Mouse (Mus musculus) kidney, embryonic 16.5 days (tissue): ENCODE measurements around the gene Pigp. TPM values are rescaled to one million over a fixed set of nuclear protein-coding genes. Genes with fewer than 3 reads are reported as not detected.

Experiments
- ATAC-seq: fragments of 200-750 bp; cut with Nextera tagmentation; 2 replicates; pipeline ENCODE4 v1.8.0; 2017; ENCODE audit warnings: moderate TSS enrichment; ENCODE audit not compliant: low FRiP score, low TSS enrichment
- H3K27ac ChIP-seq: fragments of 300-500 bp; sonication (generic); 2 replicates; pipeline ENCODE4 v1.5.1; 2014; ENCODE audit warnings: low read length
- H3K27me3 ChIP-seq: fragments of 300-500 bp; sonication (generic); 2 replicates; pipeline ENCODE4 v1.6.1; 2014; ENCODE audit warnings: low read length, control low read depth, mixed read lengths; ENCODE audit not compliant: insufficient read depth
- H3K36me3 ChIP-seq: fragments of 300-500 bp; sonication (generic); 2 replicates; pipeline ENCODE4 v1.6.1; 2014; ENCODE audit warnings: low read length, control low read depth, mixed read lengths; ENCODE audit not compliant: insufficient read depth
- H3K4me1 ChIP-seq: fragments of 300-500 bp; sonication (generic); 2 replicates; pipeline ENCODE4 v1.6.1; 2014; ENCODE audit warnings: low read length, control low read depth, mixed read lengths; ENCODE audit not compliant: insufficient read depth
- H3K4me2 ChIP-seq: fragments of 300-500 bp; sonication (generic); replicated peaks from 2 replicates; pipeline ENCODE4 v1.6.1; 2014; ENCODE audit warnings: low read depth, low read length
- H3K4me3 ChIP-seq: fragments of 300-500 bp; sonication (generic); 2 replicates; pipeline ENCODE4 v1.5.1; 2014; ENCODE audit warnings: mild to moderate bottlenecking, low read length
- H3K9ac ChIP-seq: fragments of 300-500 bp; sonication (generic); replicated peaks from 2 replicates; pipeline ENCODE4 v1.6.1; 2014; ENCODE audit warnings: low read length
- H3K9me3 ChIP-seq: fragments of 300-500 bp; sonication (generic); 2 replicates; pipeline ENCODE4 v1.6.1; 2016; ENCODE audit warnings: low read length, control low read depth
- WGBS: fragments of 180-500 bp; shearing (Covaris S2); extraction: QIAGEN DNeasy Blood & Tissue Kit; methylation state at CpG from one replicate; pipeline ENCODE4 v1.1.7; 2014; 5-methylcytosine and 5-hydroxymethylcytosine counted together
- polyA plus RNA-seq: library from polyadenylated mRNA; unstranded; fragments of >200 nt; fragmentation: Nextera tagmentation; extraction: Ambion mirVana; gene quantifications from 2 replicates; pipeline ENCODE4 v1.2.1, GENCODE M21; 2015

Pigp gene
- polyA plus RNA-seq, result 115 and 120 TPM in 2 replicates

- peak within 1 kb of the TSS; percentile 95 for H3K9ac ChIP-seq
- peak; percentile 85 for ATAC-seq
- H3K4me2 ChIP-seq, result peak within 1 kb of the TSS; percentile 63
- H3K36me3 ChIP-seq, result no peaks in the 10 kb centered on the region
- no peaks in the 10 kb centered on the region for H3K9me3 ChIP-seq
- H3K4me3 ChIP-seq, result peak within 1 kb of the TSS; percentile 92
- H3K27me3 ChIP-seq, result no peaks in the 10 kb centered on the region
- peak within 1 kb of the TSS; percentile 99 for H3K27ac ChIP-seq
- under 1% methylated on average over 40 of the region's 43 CpGs for WGBS
- H3K4me1 ChIP-seq, result peaks cover 28% of the 10 kb centered on the region
Measured at GRCm38 (mm10) chr16:94371301-94371931, at the start of gene Pigp. Pigp (minus strand) TSS chr16:94371842.

- no peak overlapping the region for H3K4me2 ChIP-seq
- H3K36me3 ChIP-seq, result peaks cover 60% of the 10 kb centered on the region
- no peaks in the 10 kb centered on the region for H3K4me1 ChIP-seq
- H3K27me3 ChIP-seq, result no peaks in the 10 kb centered on the region
- H3K9me3 ChIP-seq, result no peaks in the 10 kb centered on the region; the same call in none of the 2 replicates
- ATAC-seq, result no peak
- H3K27ac ChIP-seq, result no peak overlapping the region
- no peak overlapping the region for H3K4me3 ChIP-seq
- no peak overlapping the region for H3K9ac ChIP-seq
- 95% methylated on average over 3 of the region's 3 CpGs for WGBS
Measured at GRCm38 (mm10) chr16:94420498-94420897, 48.9 kb upstream of the Pigp start.

GRCm38 (mm10) chr16:94414151-94414550 is 42.5 kb upstream of the Pigp start:
- Histone ChIP-seq H3K4me1 (no peaks in the 10 kb centered on the region), H3K9me3 (no peaks in the 10 kb centered on the region), H3K4me3 (no peak overlapping the region), H3K27ac (no peak overlapping the region), H3K4me2 (no peak overlapping the region), H3K9ac (no peak overlapping the region), H3K36me3 (peaks cover 30% of the 10 kb centered on the region), H3K27me3 (no peaks in the 10 kb centered on the region)
- WGBS, result 92% methylated on average over 6 of the region's 6 CpGs
- ATAC-seq, result no peak

- ATAC-seq, result no peak
- peaks cover 22% of the 10 kb centered on the region for H3K36me3 ChIP-seq
- no peaks in the 10 kb centered on the region for H3K4me1 ChIP-seq
- no peak overlapping the region for H3K4me3 ChIP-seq
- WGBS, result 87% methylated on average over 4 of the region's 4 CpGs
- no peak overlapping the region for H3K9ac ChIP-seq
- H3K27me3 ChIP-seq, result no peaks in the 10 kb centered on the region
- H3K9me3 ChIP-seq, result no peaks in the 10 kb centered on the region
- H3K27ac ChIP-seq, result no peak overlapping the region
- H3K4me2 ChIP-seq, result no peak overlapping the region
Measured at GRCm38 (mm10) chr16:94412760-94413159, 41.1 kb upstream of the Pigp start.

GRCm38 (mm10) chr16:94412198-94412597 is 40.6 kb upstream of the Pigp start:
- Histone ChIP-seq H3K9ac (no peak overlapping the region), H3K27ac (no peak overlapping the region), H3K36me3 (peaks cover 25% of the 10 kb centered on the region), H3K9me3 (no peaks in the 10 kb centered on the region), H3K4me3 (no peak overlapping the region), H3K4me2 (no peak overlapping the region), H3K27me3 (no peaks in the 10 kb centered on the region), H3K4me1 (no peaks in the 10 kb centered on the region)
- no peak for ATAC-seq
- WGBS, result 88% methylated on average over 2 of the region's 2 CpGs

GRCm38 (mm10) chr16:94411287-94411686 is 39.6 kb upstream of the Pigp start:
- Histone ChIP-seq H3K4me2 (no peak overlapping the region), H3K4me1 (no peaks in the 10 kb centered on the region), H3K4me3 (no peak overlapping the region), H3K9ac (no peak overlapping the region), H3K27ac (no peak overlapping the region), H3K27me3 (no peaks in the 10 kb centered on the region), H3K9me3 (no peaks in the 10 kb centered on the region), H3K36me3 (peaks cover 23% of the 10 kb centered on the region)
- no peak for ATAC-seq
- WGBS, result 76% methylated on average over 3 of the region's 3 CpGs

- no peaks in the 10 kb centered on the region for H3K27me3 ChIP-seq
- H3K4me2 ChIP-seq, result no peak overlapping the region
- H3K9me3 ChIP-seq, result no peaks in the 10 kb centered on the region
- H3K9ac ChIP-seq, result no peak overlapping the region
- 0 out of 2 replicates have a peak, but pooled peaks have one; percentile 35 for ATAC-seq
- H3K27ac ChIP-seq, result no peak overlapping the region
- H3K4me1 ChIP-seq, result peaks cover 17% of the 10 kb centered on the region
- WGBS, result 63% methylated on average over 4 of the region's 4 CpGs
- peaks cover 3% of the 10 kb centered on the region; the same call in 1 of the 2 replicates for H3K36me3 ChIP-seq
- no peak overlapping the region for H3K4me3 ChIP-seq
Measured at GRCm38 (mm10) chr16:94402185-94402584, 30.5 kb upstream of the Pigp start.

- H3K9ac ChIP-seq, result no peak overlapping the region
- 20% methylated on average over 2 of the region's 2 CpGs for WGBS
- no peaks in the 10 kb centered on the region for H3K9me3 ChIP-seq
- H3K4me2 ChIP-seq, result no peak overlapping the region
- ATAC-seq, result peak; percentile 49; the same call in 1 of the 2 replicates
- H3K36me3 ChIP-seq, result 0 out of 2 replicates have a peak, but pooled peaks cover 5% of the 10 kb centered on the region
- H3K27me3 ChIP-seq, result no peaks in the 10 kb centered on the region
- no peak overlapping the region for H3K27ac ChIP-seq
- no peak overlapping the region for H3K4me3 ChIP-seq
- peaks cover 17% of the 10 kb centered on the region for H3K4me1 ChIP-seq
Measured at GRCm38 (mm10) chr16:94401636-94402035, 30.0 kb upstream of the Pigp start.

- no peaks in the 10 kb centered on the region for H3K27me3 ChIP-seq
- peaks cover 12% of the 10 kb centered on the region; the same call in 1 of the 2 replicates for H3K36me3 ChIP-seq
- no peak overlapping the region; the same call in 1 of the 2 replicates for H3K9ac ChIP-seq
- H3K9me3 ChIP-seq, result no peaks in the 10 kb centered on the region
- peaks cover 17% of the 10 kb centered on the region for H3K4me1 ChIP-seq
- no peak overlapping the region for H3K4me2 ChIP-seq
- H3K27ac ChIP-seq, result no peak overlapping the region
- H3K4me3 ChIP-seq, result no peak overlapping the region
- ATAC-seq, result no peak
- WGBS, result 70% methylated on average over 2 of the region's 2 CpGs
Measured at GRCm38 (mm10) chr16:94399141-94399540, 27.5 kb upstream of the Pigp start.

GRCm38 (mm10) chr16:94396641-94397040 is 25.0 kb upstream of the Pigp start:
- H3K4me2 ChIP-seq, result no peak overlapping the region
- H3K27me3 ChIP-seq, result no peaks in the 10 kb centered on the region
- no peak overlapping the region for H3K9ac ChIP-seq
- H3K27ac ChIP-seq, result no peak overlapping the region
- H3K36me3 ChIP-seq, result peaks cover 15% of the 10 kb centered on the region; the same call in 1 of the 2 replicates
- 79% methylated on average over 7 of the region's 7 CpGs for WGBS
- H3K4me3 ChIP-seq, result no peak overlapping the region
- H3K9me3 ChIP-seq, result no peaks in the 10 kb centered on the region
- ATAC-seq, result no peak
- peaks cover 13% of the 10 kb centered on the region for H3K4me1 ChIP-seq
